Mouse (Mus musculus): ENCODE data around the gene 1810055G02Rik.

DNA sequence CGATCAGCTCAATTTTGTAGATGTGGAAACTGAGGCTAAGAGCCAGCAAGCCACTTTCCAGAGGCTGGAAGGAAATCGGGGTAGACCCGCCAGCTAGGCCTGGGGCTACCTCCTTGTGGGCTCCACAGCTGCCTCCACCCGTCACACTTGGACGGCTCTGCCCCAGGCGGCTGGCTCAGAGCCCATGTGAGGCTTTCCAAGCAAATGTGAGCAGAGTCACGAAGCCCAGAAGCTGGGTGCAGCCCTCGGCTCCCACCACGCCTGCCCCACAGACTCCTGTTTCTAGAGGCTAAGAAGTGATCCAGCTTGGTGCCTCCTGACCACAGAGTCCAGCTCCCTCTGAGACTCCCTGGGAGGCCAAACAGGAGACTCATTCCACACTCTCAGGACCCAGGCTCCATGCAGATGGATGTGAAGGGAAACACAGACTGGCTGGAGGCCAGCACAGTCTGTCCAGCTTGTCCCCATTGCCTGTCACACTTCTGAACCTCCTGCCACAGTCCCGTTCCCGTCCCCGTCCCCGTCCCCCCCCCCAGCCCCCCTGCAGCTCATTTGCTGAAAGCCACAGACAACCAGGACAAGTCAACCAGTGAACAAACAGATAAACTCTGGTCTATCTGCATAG, 26.7 kb upstream of the 1810055G02Rik start:
- no peak for TF ChIP-seq TAL1 (IDR thresholded peaks at IDR 0.05; ENCODE audit: low read length)
- no peak for TF ChIP-seq GATA1 (IDR thresholded peaks at IDR 0.05; ENCODE audit: low read length)
